Mouse (Mus musculus) heart, embryonic 13.5 days (tissue): ENCODE data around the gene Prr9. TPM values are rescaled to one million over a fixed set of nuclear protein-coding genes. Genes with fewer than 3 reads are reported as not detected.
A peak's percentile ranks its signal among the peaks of the same experiment; 100 is the strongest.

Experiments
- ATAC-seq: fragments of 200-750 bp; cut with Nextera tagmentation; 2 replicates; pipeline ENCODE4 v1.8.0; 2017; ENCODE audit warnings: moderate TSS enrichment; ENCODE audit not compliant: insufficient number of reproducible peaks, low FRiP score, low TSS enrichment; ENCODE audit errors: extremely low read depth
- H3K27ac ChIP-seq: fragments of 300-500 bp; sonication (generic); replicated peaks from 2 replicates; pipeline ENCODE4 v1.5.1; 2015; ENCODE audit warnings: moderate library complexity, mild to moderate bottlenecking, inconsistent platforms
- H3K27me3 ChIP-seq: fragments of 300-500 bp; sonication (generic); replicated peaks from 2 replicates; pipeline ENCODE4 v1.6.1; 2015; ENCODE audit warnings: mild to moderate bottlenecking, inconsistent platforms
- H3K36me3 ChIP-seq: fragments of 300-500 bp; sonication (generic); 2 replicates; pipeline ENCODE4 v1.6.1; 2015; ENCODE audit warnings: mild to moderate bottlenecking, inconsistent platforms
- H3K4me1 ChIP-seq: fragments of 300-500 bp; sonication (generic); 2 replicates; pipeline ENCODE4 v1.6.1; 2015; ENCODE audit warnings: inconsistent platforms
- H3K4me2 ChIP-seq: fragments of 300-500 bp; sonication (generic); 2 replicates; pipeline ENCODE4 v1.6.1; 2015; ENCODE audit warnings: inconsistent platforms, mild to moderate bottlenecking, moderate library complexity
- H3K4me3 ChIP-seq: fragments of 300-500 bp; sonication (generic); 2 replicates; pipeline ENCODE4 v1.5.1; 2015; ENCODE audit warnings: moderate library complexity, mild to moderate bottlenecking, inconsistent platforms
- H3K9ac ChIP-seq: fragments of 300-500 bp; sonication (generic); 2 replicates; pipeline ENCODE4 v1.6.1; 2015; ENCODE audit warnings: inconsistent platforms, mild to moderate bottlenecking, moderate library complexity
- H3K9me3 ChIP-seq: fragments of 300-500 bp; sonication (generic); 2 replicates; pipeline ENCODE4 v1.6.1; 2016; ENCODE audit warnings: inconsistent platforms
- WGBS: fragments of 180-500 bp; shearing (Covaris S2); methylation state at CpG from one replicate; pipeline ENCODE4 v1.1.7; 2015; ENCODE audit warnings: mixed read lengths; 5-methylcytosine and 5-hydroxymethylcytosine counted together
- polyA plus RNA-seq: library from polyadenylated mRNA; unstranded; fragments of >200 nt; fragmentation: Nextera tagmentation; extraction: Ambion mirVana; gene quantifications from 2 replicates; pipeline ENCODE4 v1.2.1, GENCODE M21; 2015

Prr9 gene
- polyA plus RNA-seq, 1 experiment from 2014 or later, result not detected

- Histone ChIP-seq H3K27ac (no peak within 1 kb of the TSS), H3K4me2 (peak within 1 kb of the TSS; percentile 97), H3K9ac (no peak within 1 kb of the TSS), H3K9me3 (no peaks in the 10 kb centered on the region), H3K4me1 (peaks cover 4% of the 10 kb centered on the region), H3K36me3 (no peaks in the 10 kb centered on the region), H3K4me3 (peak within 1 kb of the TSS; percentile 84), H3K27me3 (peaks cover 52% of the 10 kb centered on the region)
- 78% methylated on average over 2 of the region's 2 CpGs for WGBS
- ATAC-seq, result no peak
Measured at GRCm38 (mm10) chr3:92083042-92083441, 40.7 kb downstream of the Prr9 start, which contains the start of gene Lor. Gene Lor (minus strand): TSS chr3:92083142.

DNA sequence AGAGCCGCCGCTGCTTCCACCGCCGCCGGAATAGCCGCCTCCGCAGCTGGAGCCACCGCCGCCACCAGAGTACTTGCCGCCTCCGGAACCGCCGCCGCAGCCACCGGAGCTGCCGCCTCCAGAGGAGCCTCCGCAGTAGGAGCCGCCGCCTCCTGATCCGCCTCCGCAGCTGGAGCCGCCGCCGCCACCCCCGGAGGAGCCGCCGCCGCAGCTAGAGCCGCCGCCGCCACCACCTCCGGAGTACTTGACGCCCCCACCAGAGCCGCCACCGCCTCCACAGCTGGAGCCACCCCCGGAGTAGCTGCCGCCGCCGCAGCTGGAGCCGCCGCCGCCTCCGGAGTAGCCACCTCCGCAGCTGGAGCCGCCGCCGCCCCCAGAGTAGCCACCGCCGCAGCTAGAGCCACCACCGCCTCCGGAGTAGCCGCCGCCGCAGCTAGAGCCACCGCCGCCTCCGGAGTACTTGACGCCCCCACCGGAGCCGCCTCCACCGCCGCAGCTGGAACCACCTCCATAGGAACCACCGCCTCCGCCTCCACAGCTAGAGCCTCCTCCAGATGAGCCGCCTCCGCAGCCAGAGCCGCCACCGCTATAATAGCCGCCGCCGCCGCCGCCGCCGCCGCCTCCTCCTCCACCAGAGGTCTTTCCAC is 42.3 kb downstream of the Prr9 start:
- peak overlapping the region; percentile 84 for H3K4me3 ChIP-seq
- ATAC-seq, result peak; percentile 40; the same call in 1 of the 2 replicates
- H3K36me3 ChIP-seq, result no peaks in the 10 kb centered on the region
- peaks cover 52% of the 10 kb centered on the region for H3K27me3 ChIP-seq
- peak overlapping the region; percentile 82 for H3K9ac ChIP-seq
- H3K27ac ChIP-seq, result peak overlapping the region; percentile 45
- peak overlapping the region; percentile 97 for H3K4me2 ChIP-seq
- H3K9me3 ChIP-seq, result no peaks in the 10 kb centered on the region
- peaks cover 4% of the 10 kb centered on the region for H3K4me1 ChIP-seq
- WGBS, result under 1% methylated on average over 47 of the region's 76 CpGs

DNA sequence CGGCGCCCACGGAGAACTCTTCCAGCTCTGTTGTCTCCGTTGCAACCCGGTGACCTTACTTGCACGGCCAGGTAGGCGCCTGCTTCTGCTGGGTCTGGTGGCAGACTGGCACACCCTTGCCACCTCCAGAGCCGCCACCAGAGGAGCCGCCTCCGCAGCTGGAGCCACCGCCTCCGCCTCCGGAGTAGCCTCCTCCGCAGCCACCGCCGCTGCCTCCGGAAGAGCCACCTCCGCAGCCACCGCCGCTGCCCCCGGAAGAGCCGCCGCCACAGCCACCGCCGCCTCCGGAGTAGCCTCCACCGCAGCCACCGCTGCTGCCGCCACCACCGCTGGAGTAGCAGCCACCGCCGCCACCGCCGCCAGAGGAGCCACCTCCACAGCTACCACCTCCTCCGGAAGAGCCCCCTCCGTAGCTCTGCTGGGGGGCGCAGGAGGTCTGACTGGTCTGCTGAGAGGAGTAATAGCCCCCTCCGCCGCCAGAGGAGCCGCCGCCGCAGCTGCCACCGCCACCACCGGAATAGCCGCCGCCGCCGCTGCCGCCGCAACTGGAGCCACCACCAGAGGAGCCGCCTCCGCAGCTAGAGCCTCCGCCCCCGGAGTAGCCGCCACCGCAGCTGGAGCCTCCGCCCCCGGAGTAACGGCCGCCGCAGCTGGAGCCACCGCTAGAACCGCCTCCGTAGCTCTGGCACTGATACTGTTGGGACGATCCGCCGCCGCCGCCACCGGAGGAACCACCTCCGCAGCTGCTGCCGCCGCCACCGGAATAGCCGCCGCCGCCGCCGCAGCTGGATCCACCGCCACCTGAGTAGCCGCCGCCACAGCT is 43.1 kb downstream of the Prr9 start:
- peak; percentile 20 for ATAC-seq
- Histone ChIP-seq H3K9me3 (no peaks in the 10 kb centered on the region), H3K27me3 (peaks cover 52% of the 10 kb centered on the region), H3K9ac (peak overlapping the region; percentile 82), H3K4me1 (peaks cover 4% of the 10 kb centered on the region), H3K4me2 (peak overlapping the region; percentile 97), H3K36me3 (no peaks in the 10 kb centered on the region), H3K27ac (peak overlapping the region; percentile 45), H3K4me3 (peak overlapping the region; percentile 84)
- WGBS, result under 1% methylated on average over 75 of the region's 82 CpGs

Other genes with a start within 250 kb of the Prr9 start
- not detected in 2 replicates for gene Pglyrp3, start 109.4 kb downstream of the Prr9 start, polyA plus RNA-seq
- 0.34 and 0.52 TPM in 2 replicates for gene Lor, start 40.8 kb downstream of the Prr9 start, polyA plus RNA-seq
- gene Lelp1, start 18.8 kb upstream of the Prr9 start, polyA plus RNA-seq, result not detected in 2 replicates
- not detected in 2 replicates for gene Sprr2a1, start 91.9 kb upstream of the Prr9 start, polyA plus RNA-seq
- 1.6 and 2.0 TPM in 2 replicates for gene Sprr2a2, start 92.0 kb upstream of the Prr9 start, polyA plus RNA-seq
- not detected in 2 replicates for gene Sprr2a3, start 161.5 kb upstream of the Prr9 start, polyA plus RNA-seq
- gene Sprr2b, start 192.7 kb upstream of the Prr9 start, polyA plus RNA-seq, result not detected in 2 replicates
- gene Sprr2d, start 215.2 kb upstream of the Prr9 start, polyA plus RNA-seq, result not detected in 2 replicates
- not detected in 2 replicates for gene Sprr2e, start 228.2 kb upstream of the Prr9 start, polyA plus RNA-seq
- gene Sprr2f, start 241.2 kb upstream of the Prr9 start, polyA plus RNA-seq, result not detected in 2 replicates